Mouse (Mus musculus): ENCODE results near the gene Asb2. TPM values are rescaled to one million over a fixed set of nuclear protein-coding genes. Genes with fewer than 3 reads are reported as not detected.

The Asb2 gene
- 3.0 and 4.0 TPM in 2 replicates for polyA plus RNA-seq (2012; rRNA removed)

GRCm38 (mm10) chr12:103355746-103356414 lies at the start of gene Asb2:
Asb2 (minus strand) TSS chr12:103356001.

GRCm38 (mm10) chr12:103388505-103389347 lies 32.9 kb upstream of the Asb2 start, which contains the start of gene Otub2:
Otub2 (plus strand) TSS chr12:103388682.

GRCm38 (mm10) chr12:103310744-103311267 lies 45.0 kb downstream of the Asb2 start, which contains the start of gene Fam181a:
Fam181a (plus strand) TSS chr12:103310975.

Other genes starting within 250 kb of the Asb2 start
- 0.10 TPM in 1 of 2 replicates, not detected in the other for gene Prima1, start 113.9 kb downstream of the Asb2 start, polyA plus RNA-seq (2012; rRNA removed)
- gene Fam181a, start 45.0 kb downstream of the Asb2 start, polyA plus RNA-seq (2012; rRNA removed): not detected in 2 replicates
- 13.4 and 16.0 TPM in 2 replicates for gene Otub2, start 32.7 kb upstream of the Asb2 start, polyA plus RNA-seq (2012; rRNA removed)
- 0.14 and 0.20 TPM in 2 replicates for gene 9330161L09Rik, start 51.8 kb upstream of the Asb2 start, polyA plus RNA-seq (2012; rRNA removed)
- 23.5 and 28.4 TPM in 2 replicates for gene Ddx24, start 69.8 kb upstream of the Asb2 start, polyA plus RNA-seq (2012; rRNA removed)
- gene Ifi27, start 78.2 kb upstream of the Asb2 start, polyA plus RNA-seq (2012; rRNA removed): 14.0 and 33.2 TPM in 2 replicates
- 6.2 and 8.6 TPM in 2 replicates for gene Ifi27l2a, start 87.7 kb upstream of the Asb2 start, polyA plus RNA-seq (2012; rRNA removed)
- gene Ifi27l2b, start 101.2 kb upstream of the Asb2 start, polyA plus RNA-seq (2012; rRNA removed): not detected in 2 replicates
- gene Ppp4r4, start 176.3 kb upstream of the Asb2 start, polyA plus RNA-seq (2012; rRNA removed): 0.95 and 1.2 TPM in 2 replicates